Mouse (Mus musculus): ENCODE results near the gene Aoc3. TPM values are rescaled to one million over a fixed set of nuclear protein-coding genes. Genes with fewer than 3 reads are reported as not detected.
"Not testable (repeated sequence)": the region's sequence is repeated elsewhere in the genome, so short reads cannot be mapped to it uniquely, and the experiment has no call there.

Gene Aoc3
- polyA plus RNA-seq, 1 experiment from 2014 or later, result 0.04 TPM

GRCm38 (mm10) chr11:101360651-101361113, 30.3 kb downstream of the Aoc3 start:
- H3K4me1 ChIP-seq (ENCODE audit: control insufficient read depth, insufficient read depth, low read length), result no peaks in the 10 kb centered on the region
- no peak overlapping the region for H3K9ac ChIP-seq (replicated peaks; ENCODE audit: low read length)
- no peaks in the 10 kb centered on the region for H3K27me3 ChIP-seq (ENCODE audit: control insufficient read depth, insufficient read depth, low read length)
- no peak for ATAC-seq (replicated peaks; ENCODE audit: insufficient number of reproducible peaks, low FRiP score, low TSS enrichment, low read depth)
- H3K4me3 ChIP-seq (ENCODE audit: low read depth, low read length), result no peak overlapping the region
- H3K4me2 ChIP-seq (ENCODE audit: low read depth, low read length), result no peak overlapping the region
- H3K36me3 ChIP-seq (replicated peaks; ENCODE audit: control insufficient read depth, insufficient read depth, low read depth, low read length), result no peaks in the 10 kb centered on the region
- DNase-seq (ENCODE audit: low spot score), result no peak
- H3K9me3 ChIP-seq (replicated peaks; ENCODE audit: control insufficient read depth, low read length), result no peaks in the 10 kb centered on the region
- H3K27ac ChIP-seq (replicated peaks; ENCODE audit: low read depth, low read length), result no peak overlapping the region
- WGBS, result 39% methylated on average over 3 of the region's 3 CpGs

DNA sequence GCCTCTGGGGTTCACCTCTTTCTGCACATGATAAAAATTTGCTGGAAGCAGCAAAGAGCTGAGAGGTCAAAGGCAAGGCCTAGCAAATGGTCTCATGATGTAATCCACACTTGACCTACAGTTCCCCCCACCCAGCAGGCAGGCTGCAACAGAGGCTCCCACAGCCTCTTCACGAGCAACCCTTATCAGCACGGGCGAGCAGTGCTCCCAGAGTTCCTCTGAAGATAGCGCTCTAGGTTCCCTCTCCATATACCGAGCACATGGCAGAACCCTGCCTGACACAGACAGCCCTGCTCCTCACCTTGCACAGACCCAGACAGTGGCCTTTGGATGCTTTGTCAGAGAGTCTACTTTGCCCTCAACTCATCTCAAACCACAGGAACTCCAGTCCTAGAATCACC, 34.1 kb downstream of the Aoc3 start:
- Histone ChIP-seq H3K27me3 (ENCODE audit: control insufficient read depth, insufficient read depth, low read length) (no peaks in the 10 kb centered on the region), H3K4me2 (ENCODE audit: low read depth, low read length) (no peak overlapping the region), H3K4me1 (ENCODE audit: control insufficient read depth, insufficient read depth, low read length) (no peaks in the 10 kb centered on the region), H3K36me3 (replicated peaks; ENCODE audit: control insufficient read depth, insufficient read depth, low read depth, low read length) (no peaks in the 10 kb centered on the region), H3K9me3 (replicated peaks; ENCODE audit: control insufficient read depth, low read length) (no peaks in the 10 kb centered on the region), H3K4me3 (ENCODE audit: low read depth, low read length) (no peak overlapping the region), H3K9ac (replicated peaks; ENCODE audit: low read length) (no peak overlapping the region), H3K27ac (replicated peaks; ENCODE audit: low read depth, low read length) (no peak overlapping the region)
- DNase-seq (ENCODE audit: low spot score) (no peak), ATAC-seq (replicated peaks; ENCODE audit: insufficient number of reproducible peaks, low FRiP score, low TSS enrichment, low read depth) (no peak)
- WGBS, result 85% methylated on average over 5 of the region's 5 CpGs

- DNase-seq (ENCODE audit: low spot score) (no peak), ATAC-seq (replicated peaks; ENCODE audit: insufficient number of reproducible peaks, low FRiP score, low TSS enrichment, low read depth) (no peak)
- WGBS, result 90% methylated on average over 8 of the region's 8 CpGs
- Histone ChIP-seq H3K4me1 (ENCODE audit: control insufficient read depth, insufficient read depth, low read length) (no peaks in the 10 kb centered on the region), H3K9me3 (replicated peaks; ENCODE audit: control insufficient read depth, low read length) (no peaks in the 10 kb centered on the region), H3K4me2 (ENCODE audit: low read depth, low read length) (no peak within 1 kb of the TSS), H3K4me3 (ENCODE audit: low read depth, low read length) (no peak within 1 kb of the TSS), H3K36me3 (replicated peaks; ENCODE audit: control insufficient read depth, insufficient read depth, low read depth, low read length) (no peaks in the 10 kb centered on the region), H3K27ac (replicated peaks; ENCODE audit: low read depth, low read length) (no peak within 1 kb of the TSS), H3K27me3 (ENCODE audit: control insufficient read depth, insufficient read depth, low read length) (no peaks in the 10 kb centered on the region), H3K9ac (replicated peaks; ENCODE audit: low read length) (no peak within 1 kb of the TSS)
Observed at GRCm38 (mm10) chr11:101367326-101367935, 37.0 kb downstream of the Aoc3 start, which contains the start of gene G6pc. G6pc (plus strand) TSS chr11:101367561.

GRCm38 (mm10) chr11:101370141-101370540, 39.7 kb downstream of the Aoc3 start:
- no peaks in the 10 kb centered on the region for H3K27me3 ChIP-seq (ENCODE audit: control insufficient read depth, insufficient read depth, low read length)
- H3K4me3 ChIP-seq (ENCODE audit: low read depth, low read length), result no peak overlapping the region
- no peak overlapping the region for H3K4me2 ChIP-seq (ENCODE audit: low read depth, low read length)
- no peak for DNase-seq (ENCODE audit: low spot score)
- H3K9me3 ChIP-seq (replicated peaks; ENCODE audit: control insufficient read depth, low read length), result no peaks in the 10 kb centered on the region
- H3K9ac ChIP-seq (replicated peaks; ENCODE audit: low read length), result no peak overlapping the region
- no peaks in the 10 kb centered on the region for H3K36me3 ChIP-seq (replicated peaks; ENCODE audit: control insufficient read depth, insufficient read depth, low read depth, low read length)
- H3K27ac ChIP-seq (replicated peaks; ENCODE audit: low read depth, low read length), result no peak overlapping the region
- 82% methylated on average over 5 of the region's 5 CpGs for WGBS
- H3K4me1 ChIP-seq (ENCODE audit: control insufficient read depth, insufficient read depth, low read length), result no peaks in the 10 kb centered on the region
- ATAC-seq (replicated peaks; ENCODE audit: insufficient number of reproducible peaks, low FRiP score, low TSS enrichment, low read depth), result no peak

DNA sequence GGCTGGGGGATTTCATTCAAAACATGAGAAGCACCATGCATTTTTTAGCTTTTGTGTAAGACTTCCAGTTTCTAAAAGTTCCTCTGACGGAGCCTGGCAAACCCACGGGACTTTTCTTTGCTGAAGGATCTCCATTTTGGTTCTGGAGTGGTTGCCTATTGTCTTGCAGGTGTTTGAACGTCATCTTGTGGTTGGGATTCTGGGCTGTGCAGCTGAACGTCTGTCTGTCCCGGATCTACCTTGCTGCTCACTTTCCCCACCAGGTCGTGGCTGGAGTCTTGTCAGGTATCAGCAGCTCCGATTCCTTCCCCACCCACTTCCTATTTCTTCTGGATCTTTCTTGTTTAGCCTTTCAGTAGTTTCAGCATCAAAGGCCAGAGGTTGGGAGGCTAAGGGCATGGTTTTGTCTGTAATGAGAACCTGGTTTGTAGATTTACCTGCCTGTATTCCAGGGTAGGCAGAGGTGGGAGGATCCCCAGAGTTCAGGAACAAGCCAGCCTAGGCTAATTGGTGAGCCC, 44.1 kb downstream of the Aoc3 start:
- Histone ChIP-seq H3K27me3 (ENCODE audit: control insufficient read depth, insufficient read depth, low read length) (no peaks in the 10 kb centered on the region), H3K9ac (replicated peaks; ENCODE audit: low read length) (no peak overlapping the region), H3K4me1 (ENCODE audit: control insufficient read depth, insufficient read depth, low read length) (no peaks in the 10 kb centered on the region), H3K4me3 (ENCODE audit: low read depth, low read length) (no peak overlapping the region), H3K9me3 (replicated peaks; ENCODE audit: control insufficient read depth, low read length) (no peaks in the 10 kb centered on the region), H3K36me3 (replicated peaks; ENCODE audit: control insufficient read depth, insufficient read depth, low read depth, low read length) (no peaks in the 10 kb centered on the region), H3K27ac (replicated peaks; ENCODE audit: low read depth, low read length) (no peak overlapping the region), H3K4me2 (ENCODE audit: low read depth, low read length) (no peak overlapping the region)
- ATAC-seq (replicated peaks; ENCODE audit: insufficient number of reproducible peaks, low FRiP score, low TSS enrichment, low read depth), result no peak
- whole genome bisulfite sequencing, result 62% methylated on average over 7 of the region's 7 CpGs
- no peak for DNase-seq (ENCODE audit: low spot score)

DNA sequence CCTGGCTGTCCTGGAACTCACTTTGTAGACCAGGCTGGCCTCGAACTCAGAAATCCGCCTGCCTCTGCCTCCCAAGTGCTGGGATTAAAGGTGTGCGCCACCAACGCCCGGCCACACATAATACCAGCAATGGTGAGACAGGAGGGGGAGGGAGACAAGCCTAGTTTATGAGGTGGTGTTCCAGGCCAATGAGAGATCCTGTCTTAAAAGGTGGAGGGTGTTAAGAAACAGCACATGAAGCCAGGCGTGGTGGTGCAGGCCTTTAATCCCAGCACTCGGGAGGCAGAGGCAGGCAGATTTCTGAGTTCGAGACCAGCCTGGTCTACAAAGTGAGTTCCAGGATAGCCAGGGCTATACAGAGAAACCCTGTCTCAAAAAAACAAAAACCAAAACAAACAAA, 47.8 kb downstream of the Aoc3 start:
- H3K4me1 ChIP-seq (ENCODE audit: control insufficient read depth, insufficient read depth, low read length); H3K4me2 ChIP-seq (ENCODE audit: low read depth, low read length); DNase-seq (ENCODE audit: low spot score); H3K9ac ChIP-seq (replicated peaks; ENCODE audit: low read length); ATAC-seq (replicated peaks; ENCODE audit: insufficient number of reproducible peaks, low FRiP score, low TSS enrichment, low read depth); H3K36me3 ChIP-seq (replicated peaks; ENCODE audit: control insufficient read depth, insufficient read depth, low read depth, low read length); H3K9me3 ChIP-seq (replicated peaks; ENCODE audit: control insufficient read depth, low read length); H3K27me3 ChIP-seq (ENCODE audit: control insufficient read depth, insufficient read depth, low read length); H3K4me3 ChIP-seq (ENCODE audit: low read depth, low read length); H3K27ac ChIP-seq (replicated peaks; ENCODE audit: low read depth, low read length): not testable (repeated sequence)
- 95% methylated on average over 8 of the region's 8 CpGs for WGBS

DNA sequence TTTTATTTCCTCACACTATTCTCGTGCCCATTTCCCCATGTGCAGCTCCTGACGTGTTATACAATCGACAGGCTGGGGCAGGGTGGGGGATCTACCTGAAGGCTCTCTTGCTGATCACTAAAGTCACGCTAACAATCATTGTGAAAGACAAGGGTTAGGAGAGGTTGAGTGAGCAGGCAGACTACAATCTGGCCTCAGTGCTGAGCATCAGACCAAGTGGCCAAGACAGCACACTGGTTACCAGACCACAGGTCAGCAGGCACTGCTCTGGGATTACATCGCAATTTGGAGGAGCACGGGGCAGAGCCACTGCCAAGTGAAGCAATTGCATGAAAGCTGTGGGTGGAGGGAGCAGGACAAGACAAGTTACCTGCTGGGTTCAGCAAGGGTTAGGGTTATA, 48.5 kb downstream of the Aoc3 start:
- Histone ChIP-seq H3K4me2 (ENCODE audit: low read depth, low read length) (no peak overlapping the region), H3K27ac (replicated peaks; ENCODE audit: low read depth, low read length) (no peak overlapping the region), H3K36me3 (replicated peaks; ENCODE audit: control insufficient read depth, insufficient read depth, low read depth, low read length) (no peaks in the 10 kb centered on the region), H3K4me3 (ENCODE audit: low read depth, low read length) (no peak overlapping the region), H3K9me3 (replicated peaks; ENCODE audit: control insufficient read depth, low read length) (no peaks in the 10 kb centered on the region), H3K4me1 (ENCODE audit: control insufficient read depth, insufficient read depth, low read length) (no peaks in the 10 kb centered on the region), H3K9ac (replicated peaks; ENCODE audit: low read length) (no peak overlapping the region), H3K27me3 (ENCODE audit: control insufficient read depth, insufficient read depth, low read length) (no peaks in the 10 kb centered on the region)
- ATAC-seq (replicated peaks; ENCODE audit: insufficient number of reproducible peaks, low FRiP score, low TSS enrichment, low read depth), result no peak
- WGBS, result 76% methylated on average over 6 of the region's 6 CpGs
- no peak for DNase-seq (ENCODE audit: low spot score)

- no peak overlapping the region for H3K9ac ChIP-seq (replicated peaks; ENCODE audit: low read length)
- no peaks in the 10 kb centered on the region for H3K4me1 ChIP-seq (ENCODE audit: control insufficient read depth, insufficient read depth, low read length)
- H3K36me3 ChIP-seq (replicated peaks; ENCODE audit: control insufficient read depth, insufficient read depth, low read depth, low read length), result no peaks in the 10 kb centered on the region
- DNase-seq (ENCODE audit: low spot score) (peak; percentile 13), ATAC-seq (replicated peaks; ENCODE audit: insufficient number of reproducible peaks, low FRiP score, low TSS enrichment, low read depth) (no peak)
- H3K27ac ChIP-seq (replicated peaks; ENCODE audit: low read depth, low read length), result no peak overlapping the region
- H3K4me3 ChIP-seq (ENCODE audit: low read depth, low read length), result no peak overlapping the region
- WGBS, result 17% methylated on average over 4 of the region's 4 CpGs
- no peaks in the 10 kb centered on the region for H3K9me3 ChIP-seq (replicated peaks; ENCODE audit: control insufficient read depth, low read length)
- H3K27me3 ChIP-seq (ENCODE audit: control insufficient read depth, insufficient read depth, low read length), result no peaks in the 10 kb centered on the region
- no peak overlapping the region for H3K4me2 ChIP-seq (ENCODE audit: low read depth, low read length)
Observed at GRCm38 (mm10) chr11:101381817-101382216, 51.4 kb downstream of the Aoc3 start.

All from embryonic facial prominence, embryonic 11.5 days (tissue).